Mouse (Mus musculus): ENCODE results near the gene Wnt10b. TPM values are rescaled to one million over a fixed set of nuclear protein-coding genes. Genes with fewer than 3 reads are reported as not detected.
"Not testable (repeated sequence)": the region's sequence is repeated elsewhere in the genome, so short reads cannot be mapped to it uniquely, and the experiment has no call there.

Wnt10b gene
- total RNA-seq, 2 experiments from 2014 or later = 0.31 to 0.37 TPM

GRCm38 (mm10) chr15:98775533-98775932 is 2.4 kb downstream of the Wnt10b start:
- no peak for DNase-seq (ENCODE audit: extremely low spot score in 1 of 2, low spot score in 1 of 2)

- no peak for DNase-seq (ENCODE audit: extremely low spot score in 1 of 2, low spot score in 1 of 2)
Observed at GRCm38 (mm10) chr15:98774096-98774495, 3.9 kb downstream of the Wnt10b start.

GRCm38 (mm10) chr15:98772511-98773211 is 5.3 kb downstream of the Wnt10b start:
- DNase-seq (ENCODE audit: extremely low spot score in 1 of 2, low spot score in 1 of 2) = no peak

GRCm38 (mm10) chr15:98771813-98772425 is 6.0 kb downstream of the Wnt10b start:
- DNase-seq (ENCODE audit: extremely low spot score in 1 of 2, low spot score in 1 of 2) = no peak

- no peak for DNase-seq (ENCODE audit: extremely low spot score in 1 of 2, low spot score in 1 of 2)
Observed at GRCm38 (mm10) chr15:98768259-98768658, 9.7 kb downstream of the Wnt10b start.

GRCm38 (mm10) chr15:98765929-98766328 is 12.0 kb downstream of the Wnt10b start:
- no peak for DNase-seq (ENCODE audit: extremely low spot score in 1 of 2, low spot score in 1 of 2)

- peak; percentile 92 to 93 for DNase-seq (ENCODE audit: extremely low spot score in 1 of 2, low spot score in 1 of 2)
Observed at GRCm38 (mm10) chr15:98762670-98763529, 15.1 kb downstream of the Wnt10b start, which contains the start of gene Arf3. TSS of gene Arf3 (minus strand) at chr15:98763214.

GRCm38 (mm10) chr15:98762201-98762621 is 15.7 kb downstream of the Wnt10b start:
- peak; percentile 53 to 58 for DNase-seq (ENCODE audit: extremely low spot score in 1 of 2, low spot score in 1 of 2)

- DNase-seq (ENCODE audit: extremely low spot score in 1 of 2, low spot score in 1 of 2) = no peak
Observed at GRCm38 (mm10) chr15:98754125-98754524, 23.8 kb downstream of the Wnt10b start.

GRCm38 (mm10) chr15:98753021-98753423 is 24.9 kb downstream of the Wnt10b start:
- DNase-seq (ENCODE audit: extremely low spot score in 1 of 2, low spot score in 1 of 2) = no peak

- no peak for DNase-seq (ENCODE audit: extremely low spot score in 1 of 2, low spot score in 1 of 2)
Observed at GRCm38 (mm10) chr15:98749093-98749492, 28.9 kb downstream of the Wnt10b start.

- DNase-seq (ENCODE audit: extremely low spot score in 1 of 2, low spot score in 1 of 2) = no peak
Observed at GRCm38 (mm10) chr15:98747296-98747695, 30.7 kb downstream of the Wnt10b start.

- DNase-seq (ENCODE audit: extremely low spot score in 1 of 2, low spot score in 1 of 2) = no peak
Observed at GRCm38 (mm10) chr15:98746344-98746965, 31.5 kb downstream of the Wnt10b start.

- DNase-seq (ENCODE audit: extremely low spot score in 1 of 2, low spot score in 1 of 2) = not testable (repeated sequence)
Observed at GRCm38 (mm10) chr15:98743863-98744262, 34.1 kb downstream of the Wnt10b start.

- DNase-seq (ENCODE audit: extremely low spot score in 1 of 2, low spot score in 1 of 2) = no peak
Observed at GRCm38 (mm10) chr15:98742766-98743428, 35.1 kb downstream of the Wnt10b start.

GRCm38 (mm10) chr15:98740219-98740618 is 37.7 kb downstream of the Wnt10b start:
- DNase-seq (ENCODE audit: extremely low spot score in 1 of 2, low spot score in 1 of 2) = no peak

- no peak for DNase-seq (ENCODE audit: extremely low spot score in 1 of 2, low spot score in 1 of 2)
Observed at GRCm38 (mm10) chr15:98738796-98739195, 39.2 kb downstream of the Wnt10b start.

- peak in 1 of 2 experiments; percentile 61 for DNase-seq (ENCODE audit: extremely low spot score in 1 of 2, low spot score in 1 of 2)
Observed at GRCm38 (mm10) chr15:98737881-98738280, 40.1 kb downstream of the Wnt10b start.

GRCm38 (mm10) chr15:98736521-98736920 is 41.4 kb downstream of the Wnt10b start:
- DNase-seq (ENCODE audit: extremely low spot score in 1 of 2, low spot score in 1 of 2) = no peak

GRCm38 (mm10) chr15:98733976-98734566 is 43.9 kb downstream of the Wnt10b start:
- no peak for DNase-seq (ENCODE audit: extremely low spot score in 1 of 2, low spot score in 1 of 2)

Measured in layer of hippocampus, postnatal 25 days (tissue).